Mouse (Mus musculus) cortical plate, adult 2 months (tissue): ENCODE data around the gene Borcs6.

Experiments used
- CTCF ChIP-seq: fragments of 200-500 bp; IDR thresholded peaks from 2 replicates; pipeline ENCODE4 v1.5.1; 2011; ENCODE audit warnings: mild to moderate bottlenecking, control low read depth, low read length; ENCODE audit not compliant: insufficient read depth; ENCODE audit errors: extremely low read depth
- POLR2A ChIP-seq: fragments of 200-500 bp; IDR thresholded peaks from 2 replicates; pipeline ENCODE4 v1.6.1; 2011; ENCODE audit warnings: mild to moderate bottlenecking, low read length, control low read depth; ENCODE audit not compliant: insufficient read depth; ENCODE audit errors: extremely low read depth

DNA sequence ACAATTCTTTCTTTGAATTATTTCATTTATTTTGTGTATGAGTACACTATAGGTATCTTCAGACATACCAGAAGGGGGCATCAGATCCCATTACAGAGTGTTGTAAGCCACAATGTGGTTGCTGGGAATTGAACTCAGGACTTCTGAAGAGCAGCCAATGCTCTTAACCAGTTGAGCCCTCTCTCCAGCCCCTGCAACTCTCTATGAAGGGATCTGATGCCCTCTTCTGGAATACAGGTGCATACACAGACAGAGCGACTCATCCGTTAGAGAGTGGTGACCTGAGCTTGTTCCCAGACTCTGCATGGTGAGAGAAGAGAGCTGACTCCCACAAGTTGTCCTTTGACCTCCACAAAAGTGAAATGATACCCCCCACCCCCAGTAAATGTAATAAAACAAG, 30.7 kb upstream of the Borcs6 start:
- TF ChIP-seq CTCF = peak; percentile 32
- no peak for TF ChIP-seq POLR2A
